Mouse (Mus musculus): Measurements from ENCODE around the gene Cnnm2. TPM values are rescaled to one million over a fixed set of nuclear protein-coding genes. Genes with fewer than 3 reads are reported as not detected.

Gene Cnnm2
- polyA plus RNA-seq, 1 experiment from 2014 or later = 2.1 TPM

GRCm38 (mm10) chr19:46802306-46802705, 40.9 kb downstream of the Cnnm2 start:
- no peaks in the 10 kb centered on the region for H3K27me3 ChIP-seq (replicated peaks; ENCODE audit: control insufficient read depth, insufficient read depth, low read length)
- H3K4me3 ChIP-seq (ENCODE audit: low read length) = no peak overlapping the region
- H3K36me3 ChIP-seq (ENCODE audit: control insufficient read depth, insufficient read depth, low read length) = no peaks in the 10 kb centered on the region
- no peak overlapping the region for H3K9ac ChIP-seq (ENCODE audit: low read depth, low read length)
- no peaks in the 10 kb centered on the region for H3K9me3 ChIP-seq (ENCODE audit: control insufficient read depth, low read length)
- no peak overlapping the region for H3K4me2 ChIP-seq (ENCODE audit: low read depth, low read length)
- H3K4me1 ChIP-seq (ENCODE audit: control insufficient read depth, insufficient read depth, low read length) = no peaks in the 10 kb centered on the region
- 79% methylated on average over 9 of the region's 9 CpGs for WGBS
- no peak overlapping the region for H3K27ac ChIP-seq (ENCODE audit: low read length)
- no peak for ATAC-seq

GRCm38 (mm10) chr19:46803732-46804131, 42.3 kb downstream of the Cnnm2 start:
- ATAC-seq = no peak
- Histone ChIP-seq H3K9ac (ENCODE audit: low read depth, low read length) (no peak overlapping the region), H3K4me3 (ENCODE audit: low read length) (no peak overlapping the region), H3K4me1 (ENCODE audit: control insufficient read depth, insufficient read depth, low read length) (no peaks in the 10 kb centered on the region), H3K36me3 (ENCODE audit: control insufficient read depth, insufficient read depth, low read length) (no peaks in the 10 kb centered on the region), H3K27me3 (replicated peaks; ENCODE audit: control insufficient read depth, insufficient read depth, low read length) (no peaks in the 10 kb centered on the region), H3K9me3 (ENCODE audit: control insufficient read depth, low read length) (no peaks in the 10 kb centered on the region), H3K4me2 (ENCODE audit: low read depth, low read length) (no peak overlapping the region), H3K27ac (ENCODE audit: low read length) (no peak overlapping the region)
- 73% methylated on average over 2 of the region's 2 CpGs for WGBS

GRCm38 (mm10) chr19:46804751-46805150, 43.4 kb downstream of the Cnnm2 start:
- no peak overlapping the region for H3K4me2 ChIP-seq (ENCODE audit: low read depth, low read length)
- no peak overlapping the region for H3K27ac ChIP-seq (ENCODE audit: low read length)
- H3K4me3 ChIP-seq (ENCODE audit: low read length) = no peak overlapping the region
- H3K9ac ChIP-seq (ENCODE audit: low read depth, low read length) = no peak overlapping the region
- no peaks in the 10 kb centered on the region for H3K27me3 ChIP-seq (replicated peaks; ENCODE audit: control insufficient read depth, insufficient read depth, low read length)
- no peaks in the 10 kb centered on the region for H3K4me1 ChIP-seq (ENCODE audit: control insufficient read depth, insufficient read depth, low read length)
- no peaks in the 10 kb centered on the region for H3K9me3 ChIP-seq (ENCODE audit: control insufficient read depth, low read length)
- 87% methylated on average over 6 of the region's 6 CpGs for WGBS
- ATAC-seq = no peak
- no peaks in the 10 kb centered on the region for H3K36me3 ChIP-seq (ENCODE audit: control insufficient read depth, insufficient read depth, low read length)

- Histone ChIP-seq H3K9ac (ENCODE audit: low read depth, low read length) (peak overlapping the region; percentile 8; the same call in 1 of the 2 replicates), H3K4me2 (ENCODE audit: low read depth, low read length) (no peak overlapping the region), H3K36me3 (ENCODE audit: control insufficient read depth, insufficient read depth, low read length) (no peaks in the 10 kb centered on the region), H3K4me3 (ENCODE audit: low read length) (no peak overlapping the region), H3K4me1 (ENCODE audit: control insufficient read depth, insufficient read depth, low read length) (no peaks in the 10 kb centered on the region), H3K27me3 (replicated peaks; ENCODE audit: control insufficient read depth, insufficient read depth, low read length) (no peaks in the 10 kb centered on the region), H3K27ac (ENCODE audit: low read length) (no peak overlapping the region), H3K9me3 (ENCODE audit: control insufficient read depth, low read length) (no peaks in the 10 kb centered on the region)
- WGBS = 73% methylated on average over 9 of the region's 9 CpGs
- ATAC-seq = no peak
Observed at GRCm38 (mm10) chr19:46805933-46806688, 44.7 kb downstream of the Cnnm2 start.

- H3K36me3 ChIP-seq (ENCODE audit: control insufficient read depth, insufficient read depth, low read length) = no peaks in the 10 kb centered on the region
- ATAC-seq = no peak
- no peaks in the 10 kb centered on the region for H3K4me1 ChIP-seq (ENCODE audit: control insufficient read depth, insufficient read depth, low read length)
- H3K27ac ChIP-seq (ENCODE audit: low read length) = no peak overlapping the region
- no peaks in the 10 kb centered on the region for H3K9me3 ChIP-seq (ENCODE audit: control insufficient read depth, low read length)
- no peak overlapping the region for H3K9ac ChIP-seq (ENCODE audit: low read depth, low read length)
- H3K4me3 ChIP-seq (ENCODE audit: low read length) = no peak overlapping the region
- H3K27me3 ChIP-seq (replicated peaks; ENCODE audit: control insufficient read depth, insufficient read depth, low read length) = no peaks in the 10 kb centered on the region
- WGBS = 88% methylated on average over 5 of the region's 5 CpGs
- H3K4me2 ChIP-seq (ENCODE audit: low read depth, low read length) = no peak overlapping the region
Observed at GRCm38 (mm10) chr19:46808261-46808660, 46.9 kb downstream of the Cnnm2 start.

- Histone ChIP-seq H3K27ac (ENCODE audit: low read length) (no peak overlapping the region), H3K9me3 (ENCODE audit: control insufficient read depth, low read length) (no peaks in the 10 kb centered on the region), H3K9ac (ENCODE audit: low read depth, low read length) (no peak overlapping the region), H3K4me1 (ENCODE audit: control insufficient read depth, insufficient read depth, low read length) (no peaks in the 10 kb centered on the region), H3K36me3 (ENCODE audit: control insufficient read depth, insufficient read depth, low read length) (no peaks in the 10 kb centered on the region), H3K4me2 (ENCODE audit: low read depth, low read length) (no peak overlapping the region), H3K4me3 (ENCODE audit: low read length) (no peak overlapping the region), H3K27me3 (replicated peaks; ENCODE audit: control insufficient read depth, insufficient read depth, low read length) (no peaks in the 10 kb centered on the region)
- no peak for ATAC-seq
- 94% methylated on average over 5 of the region's 5 CpGs for WGBS
Observed at GRCm38 (mm10) chr19:46809031-46809430, 47.6 kb downstream of the Cnnm2 start.

GRCm38 (mm10) chr19:46819276-46819675, 57.9 kb downstream of the Cnnm2 start:
- no peaks in the 10 kb centered on the region for H3K9me3 ChIP-seq (ENCODE audit: control insufficient read depth, low read length)

GRCm38 (mm10) chr19:46822491-46822890, 61.1 kb downstream of the Cnnm2 start:
- no peak overlapping the region for H3K4me2 ChIP-seq (ENCODE audit: low read depth, low read length)
- H3K27me3 ChIP-seq (replicated peaks; ENCODE audit: control insufficient read depth, insufficient read depth, low read length) = no peaks in the 10 kb centered on the region
- no peaks in the 10 kb centered on the region for H3K36me3 ChIP-seq (ENCODE audit: control insufficient read depth, insufficient read depth, low read length)
- H3K9me3 ChIP-seq (ENCODE audit: control insufficient read depth, low read length) = no peaks in the 10 kb centered on the region
- no peak for ATAC-seq
- no peak overlapping the region for H3K27ac ChIP-seq (ENCODE audit: low read length)
- no peaks in the 10 kb centered on the region for H3K4me1 ChIP-seq (ENCODE audit: control insufficient read depth, insufficient read depth, low read length)
- H3K4me3 ChIP-seq (ENCODE audit: low read length) = no peak overlapping the region
- 59% methylated on average over 4 of the region's 4 CpGs for WGBS
- H3K9ac ChIP-seq (ENCODE audit: low read depth, low read length) = no peak overlapping the region

More at GRCm38 (mm10) chr19:46819276-46819675, 57.9 kb downstream of the Cnnm2 start:
- no peaks in the 10 kb centered on the region for H3K27me3 ChIP-seq (replicated peaks; ENCODE audit: control insufficient read depth, insufficient read depth, low read length)
- WGBS = 59% methylated on average over 7 of the region's 7 CpGs
- no peak overlapping the region for H3K4me2 ChIP-seq (ENCODE audit: low read depth, low read length)
- H3K36me3 ChIP-seq (ENCODE audit: control insufficient read depth, insufficient read depth, low read length) = no peaks in the 10 kb centered on the region
- no peaks in the 10 kb centered on the region for H3K4me1 ChIP-seq (ENCODE audit: control insufficient read depth, insufficient read depth, low read length)
- ATAC-seq = no peak
- no peak overlapping the region for H3K27ac ChIP-seq (ENCODE audit: low read length)
- H3K9ac ChIP-seq (ENCODE audit: low read depth, low read length) = no peak overlapping the region
- H3K4me3 ChIP-seq (ENCODE audit: low read length) = no peak overlapping the region

GRCm38 (mm10) chr19:46823759-46824158, 62.4 kb downstream of the Cnnm2 start:
- Histone ChIP-seq H3K4me1 (ENCODE audit: control insufficient read depth, insufficient read depth, low read length) (no peaks in the 10 kb centered on the region), H3K9me3 (ENCODE audit: control insufficient read depth, low read length) (no peaks in the 10 kb centered on the region), H3K4me2 (ENCODE audit: low read depth, low read length) (no peak overlapping the region), H3K9ac (ENCODE audit: low read depth, low read length) (no peak overlapping the region), H3K27ac (ENCODE audit: low read length) (no peak overlapping the region), H3K36me3 (ENCODE audit: control insufficient read depth, insufficient read depth, low read length) (no peaks in the 10 kb centered on the region), H3K27me3 (replicated peaks; ENCODE audit: control insufficient read depth, insufficient read depth, low read length) (no peaks in the 10 kb centered on the region), H3K4me3 (ENCODE audit: low read length) (no peak overlapping the region)
- WGBS = 69% methylated on average over 5 of the region's 5 CpGs
- ATAC-seq = no peak

GRCm38 (mm10) chr19:46824867-46825266, 63.5 kb downstream of the Cnnm2 start:
- Histone ChIP-seq H3K27me3 (replicated peaks; ENCODE audit: control insufficient read depth, insufficient read depth, low read length) (no peaks in the 10 kb centered on the region), H3K27ac (ENCODE audit: low read length) (no peak overlapping the region), H3K9me3 (ENCODE audit: control insufficient read depth, low read length) (no peaks in the 10 kb centered on the region), H3K9ac (ENCODE audit: low read depth, low read length) (no peak overlapping the region), H3K4me1 (ENCODE audit: control insufficient read depth, insufficient read depth, low read length) (no peaks in the 10 kb centered on the region), H3K36me3 (ENCODE audit: control insufficient read depth, insufficient read depth, low read length) (no peaks in the 10 kb centered on the region), H3K4me2 (ENCODE audit: low read depth, low read length) (no peak overlapping the region), H3K4me3 (ENCODE audit: low read length) (no peak overlapping the region)
- WGBS = 86% methylated on average over 7 of the region's 7 CpGs
- no peak for ATAC-seq
